Mouse (Mus musculus): ENCODE data around the gene Pbx2.
"Not testable (repeated sequence)": the region's sequence is repeated elsewhere in the genome, so short reads cannot be mapped to it uniquely, and the experiment has no call there.

Pbx2 gene

DNA sequence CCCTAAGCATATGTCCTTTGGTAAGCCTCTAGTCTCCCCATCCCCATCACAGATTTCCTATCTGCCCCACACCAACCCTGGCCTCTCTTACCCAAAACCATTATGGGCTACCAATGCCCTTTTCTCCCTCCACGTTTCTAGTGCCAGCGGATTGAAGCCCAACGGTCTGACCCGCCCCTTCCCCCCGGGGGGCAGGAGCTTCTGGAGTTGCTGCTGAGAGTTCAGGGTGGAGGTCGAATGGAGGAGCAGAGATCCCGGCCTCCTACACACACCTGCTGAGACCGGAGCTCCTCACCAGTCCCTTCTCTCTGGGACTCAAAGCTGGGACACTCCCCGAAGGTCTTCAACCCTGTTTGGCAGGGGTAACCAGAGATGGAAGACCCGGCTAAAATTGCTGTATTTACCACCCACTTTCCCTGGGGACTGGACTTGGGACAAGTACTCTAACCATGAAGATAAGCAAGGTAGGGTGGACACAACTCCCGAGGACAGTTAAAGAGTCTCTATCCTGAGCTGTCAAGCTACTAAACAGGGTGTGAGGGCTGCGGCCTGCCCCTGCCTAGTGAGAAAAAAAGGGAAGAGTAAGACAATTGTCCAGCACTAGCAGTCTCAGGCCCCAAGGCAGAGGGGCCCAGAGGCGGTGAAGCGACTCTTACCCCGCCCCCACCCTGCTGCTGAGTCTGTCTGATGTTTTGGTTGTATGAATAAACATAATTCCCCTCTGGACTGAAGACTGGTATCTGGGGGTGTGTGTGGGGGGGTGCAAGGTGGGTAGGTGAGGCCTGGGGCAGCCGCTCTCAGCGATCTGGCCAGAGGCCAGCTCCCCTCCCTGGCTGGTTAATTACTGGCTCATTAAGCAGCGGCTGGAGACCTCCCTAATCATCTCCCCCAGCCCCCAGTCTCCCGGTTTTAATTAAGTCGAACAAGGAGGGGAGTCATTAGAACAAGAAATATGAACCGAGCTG, at the start of gene Pbx2:
Pbx2 (plus strand) TSS at position 238 of the 965 bp plus-strand sequence.
- DNase-seq: no peak

- not testable (repeated sequence) for DNase-seq
These were observed 47.5 kb upstream of the Pbx2 start for GRCm38 (mm10) chr17:34543567-34543966.

GRCm38 (mm10) chr17:34546797-34547196, 44.3 kb upstream of the Pbx2 start:
- DNase-seq: no peak

DNA sequence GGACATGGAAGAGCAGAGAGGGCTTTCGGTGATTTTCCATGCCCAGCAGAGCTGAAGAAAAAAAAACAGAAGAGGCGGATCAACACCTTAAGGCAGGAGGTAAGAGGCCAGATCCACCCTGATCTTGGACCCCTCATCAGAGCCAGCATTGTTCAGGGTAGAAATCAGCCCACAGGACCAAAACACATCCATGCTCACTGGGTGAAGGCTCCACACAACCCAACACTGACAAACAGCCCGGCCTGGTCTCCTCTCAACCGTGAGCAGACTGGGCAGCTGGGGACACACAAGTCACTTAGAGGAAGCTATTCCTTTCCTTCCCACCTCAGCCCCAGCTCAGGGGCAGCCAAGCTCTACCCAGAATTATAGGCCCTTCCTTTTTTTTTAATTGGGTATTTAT, 43.5 kb upstream of the Pbx2 start:
- no peak for DNase-seq

DNA sequence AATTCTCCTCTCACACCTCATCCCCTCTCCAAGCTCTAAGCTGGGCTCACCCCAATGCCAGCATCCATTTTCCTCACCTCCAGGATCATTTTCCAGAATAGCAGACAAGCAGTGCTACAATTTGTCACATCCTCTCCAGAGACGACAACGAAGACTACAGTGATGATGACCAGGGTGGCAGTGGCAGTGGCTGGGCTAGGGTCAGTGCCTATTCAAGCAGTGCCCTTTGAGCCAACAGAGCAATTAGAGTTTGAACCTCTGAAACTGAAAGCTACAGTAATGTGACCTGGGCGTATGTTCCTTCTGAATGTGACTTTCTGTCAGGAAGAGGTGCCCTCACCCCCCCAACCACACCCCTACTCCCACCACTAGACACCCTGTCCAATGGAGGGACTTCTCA, 41.9 kb upstream of the Pbx2 start:
- DNase-seq: no peak

GRCm38 (mm10) chr17:34549843-34550242, 41.2 kb upstream of the Pbx2 start:
- no peak for DNase-seq

DNA sequence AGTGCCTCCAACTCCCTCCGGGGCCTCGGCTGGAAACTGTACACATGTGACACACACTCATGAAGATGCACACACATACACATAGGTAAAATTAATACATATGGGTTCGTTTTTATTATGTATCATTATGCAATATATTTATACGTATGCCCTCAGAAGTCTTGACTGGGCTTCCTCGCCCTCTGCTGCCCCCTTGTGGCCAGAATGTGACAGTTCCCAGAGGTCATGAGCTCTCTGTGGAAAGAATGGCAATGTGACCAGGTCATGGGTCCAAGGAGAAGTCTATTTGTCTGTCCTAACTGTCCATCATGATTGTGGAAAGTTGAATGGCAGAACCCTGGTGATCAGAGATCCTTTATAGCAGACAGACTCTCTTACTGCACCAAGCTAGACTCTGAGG, 35.6 kb upstream of the Pbx2 start:
- DNase-seq: peak; percentile 74

GRCm38 (mm10) chr17:34556406-34556805, 34.7 kb upstream of the Pbx2 start:
- DNase-seq: no peak

DNA sequence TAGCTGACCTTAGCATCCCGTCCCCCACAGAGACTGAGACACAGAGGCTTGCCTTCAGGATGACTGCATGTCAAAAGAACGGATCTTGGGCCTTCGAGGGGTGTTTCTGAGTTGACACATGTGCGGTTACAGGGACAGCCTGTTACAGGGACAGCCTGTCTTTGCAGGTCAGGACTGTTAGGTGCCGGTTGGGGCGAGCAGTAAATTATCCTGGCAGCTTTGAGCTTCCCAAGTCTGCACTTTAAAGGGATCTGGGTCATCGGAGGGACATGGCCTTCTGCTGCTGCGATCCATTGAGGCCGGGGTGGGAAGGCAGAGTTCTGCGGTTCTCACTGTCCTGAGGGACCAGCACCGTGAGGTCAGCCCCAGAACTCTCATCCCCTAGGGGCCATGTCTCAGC, 33.7 kb upstream of the Pbx2 start:
- no peak for DNase-seq

- no peak for DNase-seq
These were observed 31.9 kb upstream of the Pbx2 start for GRCm38 (mm10) chr17:34559116-34559515.

DNA sequence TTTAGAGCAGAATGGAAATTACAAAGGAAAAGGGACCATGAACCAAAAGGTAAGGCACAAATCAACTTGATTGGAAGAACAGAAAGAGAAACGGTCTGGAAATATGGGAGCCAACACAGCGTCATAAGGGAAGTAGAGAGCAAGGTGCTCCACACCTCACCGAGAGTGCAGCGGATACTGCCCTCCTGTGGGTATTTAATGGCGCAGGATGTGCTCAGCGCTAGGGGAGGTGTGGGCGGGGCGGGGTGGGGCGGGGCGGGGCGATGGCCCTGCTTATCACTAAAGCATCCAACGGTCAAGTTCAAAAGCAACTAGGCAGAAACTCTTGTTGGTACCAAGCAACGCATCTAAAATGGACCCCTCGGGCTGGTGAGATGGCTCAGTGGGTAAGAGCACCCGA, 31.2 kb upstream of the Pbx2 start:
- DNase-seq: no peak

- no peak for DNase-seq
These were observed 30.6 kb upstream of the Pbx2 start for GRCm38 (mm10) chr17:34560438-34560837.

DNA sequence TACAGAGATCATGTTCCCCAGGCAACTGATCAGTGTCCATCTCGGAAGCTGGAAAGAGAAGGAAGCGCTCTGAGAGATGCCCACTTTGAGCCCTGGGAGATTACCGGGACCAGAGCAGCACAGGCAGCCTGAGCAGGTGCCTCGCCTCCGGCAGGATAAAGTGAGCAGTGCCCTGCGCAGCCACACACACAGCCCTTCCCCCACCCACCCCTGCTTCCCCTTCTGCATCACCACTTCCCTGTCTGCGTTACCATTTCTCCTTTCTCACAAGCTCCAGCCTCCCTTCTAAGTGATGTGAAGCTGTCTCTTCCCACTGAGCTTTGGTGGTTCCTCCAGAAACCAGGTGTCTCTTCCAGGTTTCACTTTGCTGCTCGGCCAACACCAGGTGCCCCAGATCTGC, 29.9 kb upstream of the Pbx2 start:
- no peak for DNase-seq

DNA sequence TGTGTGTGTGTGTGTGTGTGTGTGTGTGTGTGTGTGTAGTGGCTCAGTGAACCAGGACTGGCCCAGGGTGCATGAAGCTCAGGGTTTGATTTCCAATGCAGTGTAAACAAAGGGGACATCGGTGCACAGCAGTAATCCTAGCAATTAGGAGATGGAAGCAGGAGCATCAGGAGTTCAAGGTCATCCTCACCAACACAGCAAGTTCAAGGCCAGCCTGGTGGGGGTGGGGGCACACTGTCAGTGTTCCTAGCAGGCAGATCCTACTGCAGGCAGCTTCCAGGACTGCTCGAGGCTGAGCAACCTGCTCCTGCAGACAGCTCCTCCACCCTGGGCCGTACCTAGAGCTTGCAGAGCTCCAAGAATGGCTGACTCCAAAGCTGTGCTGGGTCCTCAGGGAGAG, 28.5 kb upstream of the Pbx2 start:
- no peak for DNase-seq

- no peak for DNase-seq
These were observed 27.7 kb upstream of the Pbx2 start for GRCm38 (mm10) chr17:34563354-34563753.

DNA sequence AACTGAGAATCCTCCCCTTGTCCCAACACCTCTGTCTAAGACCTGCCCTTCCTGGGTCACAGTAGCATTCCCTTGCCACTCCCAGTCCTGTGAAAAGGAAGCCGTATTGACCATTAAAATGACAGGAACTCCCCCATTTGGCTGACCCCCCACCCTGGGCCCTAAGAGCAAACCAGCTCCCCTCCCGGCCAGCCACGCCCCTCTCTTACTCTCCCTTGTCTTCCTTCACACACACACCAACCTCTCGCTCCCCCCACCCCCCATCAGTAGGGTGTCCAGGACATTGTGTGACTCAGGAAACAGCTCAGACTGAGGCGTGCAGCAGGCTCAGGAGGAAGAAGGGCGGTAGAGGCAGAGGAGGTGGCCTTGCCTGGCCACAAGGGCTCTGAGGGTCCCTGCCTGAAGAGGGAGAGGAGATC, 27.1 kb upstream of the Pbx2 start, which contains the start of gene Notch4:
Notch4 (plus strand) TSS at position 266 of the 419 bp plus-strand sequence.
- no peak for DNase-seq

DNA sequence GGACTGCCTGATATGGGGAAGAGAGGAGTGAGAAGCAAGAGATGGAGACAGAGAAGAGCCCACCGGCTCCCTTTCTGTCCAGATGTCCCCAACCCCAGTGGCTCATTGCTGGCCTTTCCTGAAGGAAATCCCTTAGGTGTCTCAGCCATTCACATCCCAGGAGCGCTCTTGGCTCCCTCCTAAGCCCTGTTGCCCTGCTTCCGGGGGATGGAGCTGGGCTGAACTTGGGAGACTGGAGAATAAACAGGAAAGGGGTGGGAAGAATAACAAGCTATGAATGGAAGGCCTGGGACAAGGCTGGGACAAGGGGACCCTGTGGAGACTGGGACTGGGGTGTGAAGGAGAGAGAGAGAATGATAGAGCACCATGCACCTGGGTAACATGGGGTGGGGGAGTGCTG, 26.3 kb upstream of the Pbx2 start:
- DNase-seq: no peak

DNA sequence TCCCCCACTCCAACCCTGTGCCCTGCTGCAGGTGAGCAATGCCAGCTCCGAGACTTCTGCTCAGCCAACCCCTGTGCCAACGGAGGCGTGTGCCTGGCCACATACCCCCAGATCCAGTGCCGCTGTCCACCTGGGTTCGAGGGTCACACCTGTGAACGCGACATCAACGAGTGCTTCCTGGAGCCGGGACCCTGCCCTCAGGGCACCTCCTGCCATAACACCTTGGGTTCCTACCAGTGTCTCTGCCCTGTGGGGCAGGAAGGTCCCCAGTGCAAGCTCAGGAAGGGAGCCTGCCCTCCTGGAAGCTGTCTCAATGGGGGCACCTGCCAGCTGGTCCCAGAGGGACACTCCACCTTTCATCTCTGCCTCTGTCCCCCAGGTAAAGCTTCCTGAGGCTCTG, 23.8 kb upstream of the Pbx2 start:
- no peak for DNase-seq

GRCm38 (mm10) chr17:34568421-34568820, 22.6 kb upstream of the Pbx2 start:
- DNase-seq: no peak

- no peak for DNase-seq
These were observed 21.1 kb upstream of the Pbx2 start for GRCm38 (mm10) chr17:34569919-34570318.

DNA sequence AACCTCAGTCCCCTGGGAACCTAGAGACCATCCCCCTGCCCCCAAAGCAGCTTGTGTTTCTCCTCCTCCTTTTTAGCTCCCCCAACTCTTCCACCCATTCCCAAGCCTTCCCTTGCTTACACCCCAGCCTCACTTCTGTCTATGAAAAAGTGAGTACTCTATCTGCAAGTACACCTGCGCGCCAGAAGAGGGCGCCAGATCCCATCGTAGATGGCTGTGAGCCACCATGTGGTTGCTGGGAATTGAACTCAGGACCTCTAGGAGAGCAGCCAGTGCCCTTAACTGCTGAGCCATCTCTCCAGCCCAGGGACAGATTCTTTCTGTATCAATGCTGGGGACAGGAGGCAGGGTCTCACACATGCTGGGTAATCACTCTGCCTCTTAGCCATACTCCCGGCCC, 19.2 kb upstream of the Pbx2 start:
- DNase-seq: no peak

DNA sequence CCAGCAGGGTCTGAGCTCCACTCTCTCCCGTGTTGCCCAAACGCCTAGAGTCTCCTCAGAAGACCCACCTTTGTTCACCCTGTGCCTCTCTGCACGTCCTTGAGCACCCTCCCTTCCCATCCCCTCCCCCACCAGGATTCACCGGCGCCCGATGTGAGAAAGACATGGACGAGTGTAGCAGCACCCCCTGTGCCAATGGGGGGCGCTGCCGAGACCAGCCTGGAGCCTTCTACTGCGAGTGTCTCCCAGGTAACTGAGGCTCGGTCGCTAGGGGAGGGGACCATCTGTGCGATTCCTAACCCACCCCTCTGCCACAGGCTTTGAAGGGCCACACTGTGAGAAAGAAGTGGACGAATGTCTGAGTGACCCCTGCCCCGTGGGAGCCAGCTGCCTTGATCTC, 18.7 kb upstream of the Pbx2 start:
- DNase-seq: no peak

- no peak for DNase-seq
These were observed 14.5 kb upstream of the Pbx2 start for GRCm38 (mm10) chr17:34576577-34576976.

DNA sequence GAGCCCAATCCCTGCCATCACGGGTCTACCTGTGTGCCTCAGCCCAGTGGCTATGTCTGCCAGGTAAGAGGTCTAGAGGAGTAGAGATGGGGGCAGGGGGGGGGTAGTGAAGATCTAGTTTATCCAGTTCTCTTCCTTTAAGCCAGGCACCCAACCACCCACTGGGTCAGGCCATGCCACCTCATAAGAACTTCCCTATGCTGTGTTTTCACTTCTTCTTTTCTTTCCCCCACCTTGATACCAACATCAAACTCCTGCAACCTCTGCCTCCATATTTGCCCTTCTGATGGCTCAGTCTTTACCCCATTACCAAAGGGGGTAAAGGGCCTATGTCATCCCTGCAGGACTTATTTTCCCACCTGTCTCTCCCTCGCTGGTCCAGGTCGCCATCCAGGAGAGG, 13.0 kb upstream of the Pbx2 start:
- DNase-seq: no peak

- no peak for DNase-seq
These were observed 8.5 kb upstream of the Pbx2 start for GRCm38 (mm10) chr17:34582528-34582927.

Data from right cerebral cortex, postnatal 14 days (tissue).